Mouse (Mus musculus) lung, postnatal 25 days (tissue): Measurements from ENCODE around the gene Prodh2.

Source experiments
- DNase-seq: peaks from one replicate; pipeline ENCODE4 v3.0.0; 2022; ENCODE audit warnings: low spot score

The Prodh2 gene

DNA sequence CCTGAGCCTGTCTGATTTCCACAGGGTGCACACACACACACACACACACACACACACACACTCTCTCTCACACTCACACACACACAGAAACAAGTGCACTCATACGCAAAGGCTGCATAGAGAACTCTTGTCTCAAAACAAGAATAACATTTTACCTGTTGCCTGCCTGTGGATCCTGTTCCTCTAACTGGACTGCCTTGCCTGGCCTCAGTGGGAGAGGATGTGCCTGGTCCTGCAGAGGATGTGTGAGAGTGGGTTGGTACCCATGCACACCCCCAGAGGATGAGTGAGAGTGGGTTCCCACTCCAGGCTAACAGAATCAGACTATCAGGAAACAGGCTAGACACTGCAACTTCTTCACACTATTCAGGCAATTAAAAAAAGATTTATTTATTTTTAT lies 57.2 kb downstream of the Prodh2 start:
- no peak for DNase-seq

DNA sequence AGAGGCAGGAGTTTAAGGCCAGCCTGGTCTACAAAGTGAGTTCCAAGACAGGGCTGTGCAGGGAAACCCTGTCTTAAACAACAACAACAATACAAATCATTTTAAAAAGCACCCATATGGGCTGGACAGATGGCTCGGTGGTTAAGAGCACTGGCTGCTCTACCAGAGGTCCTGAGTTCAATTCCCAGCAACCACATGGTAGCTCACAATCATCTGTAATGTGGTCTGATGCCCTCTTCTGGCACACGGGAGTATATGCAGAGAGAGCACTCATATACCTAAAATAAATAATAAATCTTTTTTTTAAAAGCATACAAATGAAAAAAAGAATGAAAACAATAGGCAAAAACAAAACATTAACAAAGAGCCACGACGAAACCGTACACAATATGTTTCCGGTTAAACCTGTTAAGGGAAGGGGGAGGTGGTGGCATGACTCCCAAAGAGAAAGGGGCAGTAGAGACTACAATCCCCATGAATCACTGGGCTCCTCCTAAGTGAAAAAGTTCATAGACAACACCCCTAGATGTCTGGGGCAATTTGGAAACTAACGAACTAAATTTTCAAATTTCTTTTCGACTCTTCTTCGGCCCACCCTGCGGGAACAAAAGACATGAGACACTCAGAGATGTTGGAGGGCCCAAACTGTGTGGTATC lies 58.2 kb downstream of the Prodh2 start:
- DNase-seq: peak; percentile 79

DNA sequence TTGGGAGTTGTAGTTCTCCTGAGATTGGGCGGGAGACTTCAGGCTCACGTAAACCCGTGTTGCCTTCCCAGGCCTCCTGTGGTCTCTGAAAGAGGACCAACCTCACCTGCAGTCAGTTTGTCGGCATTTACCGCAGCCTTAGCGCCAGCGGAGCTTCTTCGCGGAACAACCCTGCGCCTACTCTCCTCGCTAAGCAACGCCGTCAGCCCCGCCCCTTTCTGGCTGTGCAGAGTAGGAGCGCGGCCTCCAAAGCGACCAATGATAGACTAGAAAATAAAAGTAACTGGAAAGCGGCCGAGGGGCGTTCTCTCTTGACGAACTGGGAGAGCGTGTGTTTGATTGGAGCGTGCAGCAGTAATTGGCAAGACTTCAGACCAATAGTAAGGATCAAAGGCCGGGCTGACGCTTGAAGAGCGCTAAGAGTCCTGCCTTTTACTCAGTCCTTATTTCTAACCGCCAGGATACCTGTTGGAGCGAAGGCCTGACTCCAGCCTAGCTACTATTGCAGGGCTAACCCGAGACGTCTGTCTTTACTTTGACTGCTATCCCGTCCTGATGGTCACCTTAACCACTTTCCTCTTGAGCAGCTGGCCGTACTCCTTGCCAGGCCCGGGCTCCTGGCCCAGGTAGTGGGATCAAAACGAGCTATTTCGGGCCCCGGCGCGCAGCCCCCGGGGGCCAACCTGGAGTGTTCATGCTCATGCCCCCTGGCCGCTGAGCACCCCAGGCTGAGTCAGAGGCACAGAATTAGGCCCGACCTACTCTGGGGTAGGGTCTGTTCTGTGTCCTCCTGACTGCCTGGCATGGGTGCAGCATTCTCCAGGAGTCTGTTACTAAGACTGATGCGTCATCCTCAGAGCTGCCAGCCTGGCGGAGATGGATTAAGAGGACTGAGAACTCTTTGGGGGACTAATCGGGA lies 58.9 kb downstream of the Prodh2 start, which contains the start of the genes Hspb6 and Proser3:
Gene Hspb6, plus strand, starts transcription at position 77 of the 919 bp plus-strand sequence.
Gene Proser3, minus strand, starts transcription at position 198 of the 919 bp plus-strand sequence.
- peak; percentile 98 for DNase-seq

DNA sequence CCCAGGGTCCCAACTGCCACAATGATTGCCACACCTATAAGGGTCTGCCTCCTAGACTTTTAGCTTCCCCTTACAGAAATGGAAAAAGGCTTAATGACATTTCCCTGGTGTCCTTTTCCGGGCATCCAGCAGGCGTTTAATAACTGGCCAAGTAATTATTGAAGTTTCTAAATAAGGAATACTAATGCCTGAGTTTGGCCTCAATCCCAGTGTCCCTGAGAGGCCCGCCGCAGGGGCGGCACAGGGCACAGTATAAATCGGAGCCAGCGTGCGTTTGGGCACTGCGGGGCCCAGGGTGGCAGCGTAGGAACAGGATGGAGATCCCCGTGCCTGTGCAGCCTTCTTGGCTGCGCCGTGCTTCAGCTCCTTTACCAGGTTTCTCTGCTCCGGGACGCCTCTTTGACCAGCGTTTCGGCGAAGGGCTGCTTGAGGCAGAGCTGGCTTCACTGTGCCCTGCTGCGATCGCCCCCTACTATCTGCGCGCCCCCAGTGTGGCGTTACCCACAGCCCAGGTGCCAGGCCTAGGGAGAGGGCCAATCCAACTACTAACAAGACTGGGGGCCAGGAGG lies 59.7 kb downstream of the Prodh2 start:
- DNase-seq: peak; percentile 14

DNA sequence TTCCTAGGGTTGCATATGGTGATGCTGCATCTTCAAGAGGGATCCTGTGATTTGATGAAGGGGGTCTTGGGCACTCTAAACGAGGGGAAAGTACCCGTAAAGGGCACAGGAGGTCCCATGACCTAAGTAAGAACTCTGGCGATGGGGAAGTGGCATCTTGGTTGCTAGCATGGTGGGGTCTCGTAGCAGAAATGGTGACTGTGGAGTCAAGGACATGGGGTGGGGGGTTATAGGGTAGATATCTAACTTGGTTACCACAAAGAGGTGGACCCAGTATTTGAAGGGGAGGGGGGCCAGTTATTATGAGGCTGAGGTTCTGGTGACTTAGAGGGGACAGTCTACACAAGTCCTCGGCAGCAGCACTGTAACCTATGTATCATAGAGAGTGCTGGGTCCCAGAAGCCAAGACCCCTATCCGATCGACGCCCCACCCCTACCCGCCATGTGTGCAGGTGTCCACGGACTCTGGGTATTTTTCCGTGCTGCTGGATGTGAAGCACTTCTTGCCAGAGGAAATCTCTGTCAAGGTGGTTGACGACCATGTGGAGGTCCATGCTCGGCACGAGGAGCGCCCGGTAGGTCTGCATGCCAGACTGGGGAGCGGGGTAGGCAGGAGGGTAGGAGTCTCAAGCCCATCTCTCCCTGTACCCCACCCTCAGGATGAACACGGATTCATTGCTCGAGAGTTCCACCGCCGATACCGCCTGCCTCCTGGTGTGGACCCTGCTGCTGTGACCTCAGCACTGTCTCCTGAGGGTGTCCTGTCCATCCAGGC lies 60.6 kb downstream of the Prodh2 start:
- no peak for DNase-seq

DNA sequence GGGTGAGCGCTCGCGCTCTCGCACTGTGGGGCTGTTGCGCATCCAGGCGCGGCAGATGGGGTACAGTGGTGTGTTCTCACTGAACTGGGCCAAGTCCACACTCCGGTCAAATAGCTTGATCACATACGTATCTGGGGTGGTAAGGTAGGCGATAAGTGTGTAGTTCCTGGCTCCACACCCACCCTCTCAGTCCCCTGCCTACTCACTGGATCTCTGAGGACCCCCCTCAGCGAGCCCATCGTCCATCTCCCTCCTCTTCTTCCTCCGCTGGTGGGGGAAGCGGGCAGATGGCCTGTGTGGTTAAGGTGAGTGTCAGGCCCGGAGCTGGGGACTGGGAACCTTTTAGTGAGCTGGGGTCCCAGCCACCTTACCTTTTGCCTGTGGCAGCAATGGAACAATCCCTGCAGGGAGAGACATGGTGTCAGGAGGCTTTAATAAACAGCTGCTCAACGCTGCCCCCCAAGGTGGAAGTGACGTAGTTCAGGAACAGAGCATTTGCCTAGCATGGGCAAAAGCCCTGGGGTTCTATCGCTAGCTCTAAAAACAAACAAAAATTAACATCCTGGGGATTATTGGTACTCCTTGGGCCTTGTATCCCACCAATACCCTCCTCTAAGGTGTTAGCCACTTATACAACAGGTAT lies 63.6 kb downstream of the Prodh2 start:
- DNase-seq: no peak

DNA sequence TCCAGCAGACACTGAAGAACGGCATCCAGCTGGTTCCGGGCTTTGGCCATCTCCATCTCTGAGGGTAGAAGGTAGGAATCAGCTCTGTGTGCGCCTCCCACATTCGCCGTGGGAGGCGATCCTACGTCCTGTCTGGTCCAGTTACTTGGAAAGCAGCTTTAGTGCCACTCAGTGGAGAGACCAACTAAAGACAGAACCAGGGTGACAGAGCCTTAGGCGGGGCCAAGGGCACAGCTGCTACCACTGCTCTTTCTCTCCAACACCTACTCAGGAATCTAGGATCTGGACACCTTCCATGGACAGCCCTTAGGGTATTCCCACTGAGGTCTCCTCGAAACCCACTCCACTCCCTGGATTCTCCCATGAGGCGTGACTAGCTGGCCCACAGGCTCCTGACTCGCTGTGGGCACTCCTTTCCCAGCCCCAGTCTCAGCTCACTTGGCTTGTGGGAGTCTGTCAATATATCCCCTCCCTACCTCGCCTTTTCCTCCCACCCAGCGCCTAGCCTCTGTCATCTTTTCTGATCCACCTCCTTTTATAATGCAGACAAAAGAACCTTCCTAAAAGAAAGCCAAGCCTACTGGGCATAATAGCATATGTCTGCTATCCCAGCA lies 64.6 kb downstream of the Prodh2 start:
- DNase-seq: no peak

DNA sequence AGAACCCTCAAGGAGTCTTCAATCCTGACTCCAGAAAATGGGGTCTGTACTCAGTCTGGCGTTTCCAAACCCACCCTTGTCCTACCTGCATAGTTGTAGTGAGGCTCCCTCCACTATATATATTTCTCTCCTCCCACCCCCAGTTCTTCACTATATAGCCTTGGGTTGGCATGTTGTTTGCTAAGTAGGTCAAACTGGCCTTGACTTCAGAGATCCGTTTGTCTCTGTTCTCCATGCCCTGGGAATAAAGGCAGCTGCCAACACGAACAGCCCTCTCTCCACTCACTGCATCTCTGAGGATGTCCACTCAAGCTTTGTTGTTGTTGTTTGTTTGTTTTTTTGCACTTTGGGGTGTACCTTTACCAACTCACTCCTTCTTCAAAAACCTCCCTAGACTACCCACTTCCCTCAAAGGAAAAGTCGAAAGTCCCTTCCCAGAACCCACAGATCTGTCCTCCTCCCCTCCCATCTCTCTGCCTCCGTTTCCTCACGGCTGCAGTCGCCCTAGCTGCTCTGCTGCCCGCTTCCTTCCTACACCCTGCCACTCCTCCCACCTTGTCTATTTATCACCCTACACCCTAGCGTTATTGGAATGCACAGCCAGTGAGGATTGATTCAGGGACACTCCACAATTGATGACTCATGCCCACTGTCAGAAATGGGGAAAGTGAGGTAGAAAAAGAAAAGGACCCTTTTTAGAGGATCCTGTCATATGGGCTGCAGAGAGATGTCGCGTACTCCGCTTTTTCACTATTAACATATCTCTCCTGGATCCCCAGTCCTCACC lies 65.4 kb downstream of the Prodh2 start:
- no peak for DNase-seq

DNA sequence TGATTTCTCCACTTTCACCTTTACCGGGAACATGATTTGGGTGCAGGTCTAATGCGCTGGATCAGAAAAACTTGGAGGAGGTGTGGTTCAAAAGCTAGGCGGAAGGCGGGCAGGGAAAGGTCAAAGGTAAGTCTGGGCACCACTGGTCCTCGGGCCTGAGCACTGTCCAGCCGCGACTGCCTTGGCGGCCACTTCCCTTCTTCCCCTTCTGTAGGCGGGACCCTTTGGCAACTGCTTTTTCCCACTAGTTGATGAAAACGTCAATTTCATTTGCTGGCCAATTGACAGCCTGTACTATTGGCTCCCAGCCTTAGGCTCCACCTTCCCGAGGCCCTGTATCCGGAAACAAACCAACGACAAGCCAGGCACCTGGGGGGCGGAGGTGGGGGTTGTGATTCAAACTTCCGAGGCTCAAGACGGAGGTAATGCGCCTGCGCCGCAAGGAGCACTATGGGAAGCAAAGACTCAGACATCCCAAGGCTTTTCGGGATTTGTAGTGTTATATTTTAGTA lies 66.1 kb downstream of the Prodh2 start, which contains the start of gene Lin37:
Gene Lin37, minus strand, starts transcription at position 396 of the 512 bp plus-strand sequence.
- DNase-seq: peak; percentile 99

DNA sequence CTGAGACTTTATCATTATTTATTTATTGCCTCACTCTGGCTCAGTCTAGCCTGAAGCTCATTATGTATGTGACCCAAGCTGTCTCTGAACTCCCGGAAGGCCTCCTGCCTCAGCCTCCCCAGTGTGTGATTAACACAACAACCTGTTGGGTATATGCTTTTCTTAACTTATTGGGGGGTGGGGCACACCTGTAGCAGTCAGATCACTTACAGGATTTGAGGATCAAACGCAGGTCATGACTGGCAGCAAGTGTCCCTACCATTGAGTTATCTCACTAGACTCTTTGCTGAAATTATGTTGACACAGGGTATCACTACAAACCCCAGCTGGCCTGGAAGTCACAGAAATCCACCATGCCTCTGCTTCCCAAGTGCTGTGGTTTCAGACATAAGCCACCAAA lies 66.9 kb downstream of the Prodh2 start:
- no peak for DNase-seq

DNA sequence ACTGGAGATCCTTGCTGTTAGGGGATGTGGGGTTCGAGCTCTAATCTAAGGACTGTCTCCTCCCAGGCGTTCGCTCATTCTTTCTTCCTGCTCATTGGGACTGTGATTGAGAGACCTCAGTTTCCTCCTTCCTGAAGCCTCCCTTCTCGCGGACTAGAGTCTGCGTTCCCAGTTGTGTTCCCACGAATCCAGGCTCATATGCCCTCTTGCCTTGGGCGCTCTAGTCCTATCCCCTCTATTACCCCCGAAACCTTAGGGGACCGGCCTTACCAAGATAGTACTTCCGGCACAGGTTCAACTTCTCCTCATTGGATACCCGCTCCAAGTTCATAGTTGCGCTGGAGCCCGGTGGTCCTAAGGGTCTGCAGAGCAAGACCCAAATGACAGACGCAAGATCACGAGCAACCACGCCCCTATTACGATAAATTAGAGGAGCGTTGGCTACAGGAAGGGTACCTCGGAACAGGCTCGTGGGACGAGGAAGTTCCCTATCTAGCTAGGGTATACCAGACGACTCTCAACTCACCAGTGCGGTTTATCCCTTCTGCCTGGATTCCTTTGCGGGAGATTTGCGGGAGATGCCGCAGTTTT lies 69.2 kb downstream of the Prodh2 start:
- DNase-seq: no peak
